Mouse (Mus musculus): ENCODE data around the gene Ehmt2. TPM values are rescaled to one million over a fixed set of nuclear protein-coding genes. Genes with fewer than 3 reads are reported as not detected.
A peak's percentile ranks its signal among the peaks of the same experiment; 100 is the strongest.

The Ehmt2 gene
- 64.9 and 69.9 TPM in 2 replicates for polyA plus RNA-seq (2015; fragmentation: Nextera tagmentation; extraction: Ambion mirVana)

DNA sequence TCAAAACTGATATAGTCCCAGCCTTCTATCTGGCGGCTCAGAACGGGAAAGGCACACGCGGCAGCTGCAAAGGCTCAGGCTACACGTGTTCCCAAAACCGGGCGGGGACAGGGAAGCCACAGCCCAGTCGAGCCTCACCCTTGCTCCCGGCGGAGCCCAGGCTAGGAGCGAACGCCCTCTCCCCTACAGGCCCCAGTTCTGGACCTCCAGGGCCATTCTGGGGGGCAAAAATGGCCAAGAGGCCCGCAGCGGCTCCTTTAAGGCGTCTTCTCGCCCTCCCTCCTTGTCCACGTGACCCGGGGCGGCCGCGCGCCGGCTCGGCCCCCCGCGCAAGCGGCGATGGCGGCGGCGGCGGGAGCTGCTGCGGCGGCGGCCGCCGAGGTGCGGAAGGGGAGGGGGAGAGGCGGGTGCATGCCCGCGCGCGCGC, at the start of gene Ehmt2, which contains the start of gene C2:
Gene Ehmt2, plus strand, starts transcription at position 310 of the 427 bp plus-strand sequence.
Gene C2, minus strand, starts transcription at position 106 of the 427 bp plus-strand sequence.
- peak; percentile 63 for ATAC-seq (ENCODE audit: borderline replicate concordance, extremely low read depth, low FRiP score, low TSS enrichment)
- peak within 1 kb of the TSS; percentile 99 for H3K27ac ChIP-seq
- H3K9me3 ChIP-seq, result no peaks in the 10 kb centered on the region
- no peaks in the 10 kb centered on the region for H3K27me3 ChIP-seq
- under 1% methylated on average over 30 of the region's 44 CpGs for WGBS
- H3K9ac ChIP-seq, result peak within 1 kb of the TSS; percentile 83
- peak within 1 kb of the TSS; percentile 73 for H3K4me2 ChIP-seq
- peaks cover 24% of the 10 kb centered on the region for H3K36me3 ChIP-seq
- H3K4me1 ChIP-seq, result peaks cover 26% of the 10 kb centered on the region
- H3K4me3 ChIP-seq, result peak within 1 kb of the TSS; percentile 94

DNA sequence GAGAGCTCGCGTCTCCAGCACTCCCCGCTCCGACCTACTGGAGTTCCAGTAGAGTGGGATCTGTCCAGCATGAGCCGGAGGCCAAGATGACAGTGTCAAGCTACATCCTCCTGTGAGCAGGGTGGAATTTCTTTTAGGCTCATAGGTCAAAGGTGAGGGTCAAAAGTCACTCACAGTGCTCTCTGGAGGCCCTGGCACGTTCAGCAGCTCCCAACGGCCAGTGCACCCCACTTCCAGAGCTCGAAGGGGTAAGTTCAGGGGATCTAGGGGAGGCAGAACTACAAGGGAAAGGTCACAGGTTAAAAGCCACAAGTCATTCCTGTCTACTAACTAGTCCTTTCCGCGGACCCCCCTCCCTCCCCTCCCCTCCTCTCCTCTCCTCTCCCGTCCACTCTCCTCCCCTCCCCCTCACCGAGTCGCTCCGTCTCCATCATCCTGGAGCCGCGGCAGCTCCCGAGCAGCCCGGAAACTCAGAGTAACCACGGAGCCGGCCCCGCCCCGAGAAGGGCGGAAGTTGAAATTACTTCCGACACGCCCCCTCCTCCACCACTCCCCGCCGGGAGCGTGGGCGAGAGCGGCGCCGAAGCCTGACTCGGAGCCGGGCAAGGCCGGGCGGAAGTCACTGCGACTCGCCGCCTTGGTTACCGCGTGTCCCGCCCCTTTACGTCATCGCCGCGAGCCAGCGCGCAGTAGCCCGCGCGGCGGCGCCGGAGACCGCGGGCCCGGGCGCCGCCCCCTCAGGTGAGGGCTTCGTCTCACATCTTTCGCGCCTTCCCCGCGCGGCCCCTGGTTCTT, 48.4 kb upstream of the Ehmt2 start, which contains the start of the genes Skiv2l and Nelfe:
Gene Skiv2l, minus strand, starts transcription at position 489 of the 795 bp plus-strand sequence.
Gene Nelfe, plus strand, starts transcription at position 670 of the 795 bp plus-strand sequence.
- 0 out of 2 replicates have a peak within 1 kb of the TSS, but pooled peaks have one; percentile 0 for H3K27ac ChIP-seq
- ATAC-seq (ENCODE audit: borderline replicate concordance, extremely low read depth, low FRiP score, low TSS enrichment), result peak; percentile 97
- WGBS, result under 1% methylated on average over 65 of the region's 65 CpGs
- peak within 1 kb of the TSS; percentile 94 for H3K4me2 ChIP-seq
- peaks cover 20% of the 10 kb centered on the region for H3K4me1 ChIP-seq
- no peaks in the 10 kb centered on the region for H3K27me3 ChIP-seq
- H3K9me3 ChIP-seq, result no peaks in the 10 kb centered on the region
- peak within 1 kb of the TSS; percentile 83 for H3K9ac ChIP-seq
- H3K4me3 ChIP-seq, result peak within 1 kb of the TSS; percentile 82
- H3K36me3 ChIP-seq, result peaks cover 57% of the 10 kb centered on the region

DNA sequence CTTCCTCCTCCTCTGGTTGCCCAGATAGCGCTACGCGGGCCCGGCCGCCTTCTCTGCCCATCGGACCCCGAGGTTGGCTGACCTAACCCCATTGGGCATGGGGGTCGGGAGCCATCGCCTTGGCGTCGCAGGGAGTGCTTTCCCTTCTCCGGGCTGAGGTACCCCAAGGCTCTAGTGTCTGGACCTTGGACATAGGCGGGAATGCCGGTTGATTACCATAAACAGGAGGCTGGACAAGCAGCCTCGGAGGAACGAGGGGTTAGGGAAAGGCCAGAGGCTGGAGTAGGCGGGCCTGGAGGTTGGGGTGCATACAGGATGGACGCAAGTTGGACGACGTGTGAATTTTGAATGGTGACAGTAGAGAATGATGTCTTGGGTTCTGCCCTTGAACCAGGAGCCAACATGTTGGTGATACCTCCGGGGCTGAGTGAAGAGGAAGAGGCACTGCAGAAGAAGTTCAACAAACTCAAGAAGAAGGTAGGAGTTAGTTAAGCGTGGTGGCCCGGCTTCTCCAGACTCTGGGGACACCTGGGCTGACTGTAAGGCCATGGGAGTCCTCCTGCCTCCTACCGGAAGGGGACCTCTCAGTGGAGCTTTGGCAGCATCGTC, 47.6 kb upstream of the Ehmt2 start:
- Histone ChIP-seq H3K27me3 (no peaks in the 10 kb centered on the region), H3K27ac (no peak overlapping the region), H3K9me3 (no peaks in the 10 kb centered on the region), H3K9ac (peak overlapping the region; percentile 83), H3K4me3 (peak overlapping the region; percentile 82), H3K4me1 (peaks cover 20% of the 10 kb centered on the region), H3K36me3 (peaks cover 58% of the 10 kb centered on the region), H3K4me2 (peak overlapping the region; percentile 94)
- WGBS, result under 1% methylated on average over 25 of the region's 25 CpGs
- ATAC-seq (ENCODE audit: borderline replicate concordance, extremely low read depth, low FRiP score, low TSS enrichment), result no peak

DNA sequence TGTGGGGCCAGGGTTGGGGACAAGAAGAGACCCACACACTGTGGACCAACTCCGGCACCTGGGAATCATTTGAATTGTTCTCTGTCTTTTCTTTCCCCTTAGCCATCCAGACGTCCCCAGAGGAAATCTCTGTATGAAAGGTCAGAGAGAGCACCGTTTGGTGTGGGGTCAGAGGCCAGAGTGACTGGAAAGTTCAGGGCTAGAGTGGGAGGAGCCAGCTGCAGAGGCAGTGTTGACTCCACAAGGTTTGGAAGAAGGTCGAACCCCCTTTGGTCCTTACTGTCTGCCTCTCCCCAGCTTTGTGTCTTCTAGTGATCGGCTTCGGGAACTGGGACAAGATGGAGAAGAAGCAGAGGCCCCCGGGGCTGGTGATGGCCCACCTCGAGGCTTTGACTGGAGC, 44.8 kb upstream of the Ehmt2 start:
- H3K4me2 ChIP-seq, result no peak overlapping the region
- peaks cover 48% of the 10 kb centered on the region for H3K36me3 ChIP-seq
- peaks cover 20% of the 10 kb centered on the region for H3K4me1 ChIP-seq
- no peaks in the 10 kb centered on the region for H3K9me3 ChIP-seq
- H3K27me3 ChIP-seq, result no peaks in the 10 kb centered on the region
- ATAC-seq (ENCODE audit: borderline replicate concordance, extremely low read depth, low FRiP score, low TSS enrichment), result no peak
- no peak overlapping the region for H3K9ac ChIP-seq
- H3K27ac ChIP-seq, result no peak overlapping the region
- H3K4me3 ChIP-seq, result no peak overlapping the region
- 69% methylated on average over 8 of the region's 8 CpGs for WGBS

GRCm38 (mm10) chr17:34854761-34855160, 43.5 kb upstream of the Ehmt2 start:
- WGBS, result 67% methylated on average over 3 of the region's 3 CpGs
- H3K4me3 ChIP-seq, result no peak overlapping the region
- peaks cover 13% of the 10 kb centered on the region for H3K4me1 ChIP-seq
- H3K36me3 ChIP-seq, result peaks cover 48% of the 10 kb centered on the region
- H3K27ac ChIP-seq, result no peak overlapping the region
- no peaks in the 10 kb centered on the region for H3K27me3 ChIP-seq
- H3K9me3 ChIP-seq, result no peaks in the 10 kb centered on the region
- no peak for ATAC-seq (ENCODE audit: borderline replicate concordance, extremely low read depth, low FRiP score, low TSS enrichment)
- no peak overlapping the region for H3K4me2 ChIP-seq
- no peak overlapping the region for H3K9ac ChIP-seq

DNA sequence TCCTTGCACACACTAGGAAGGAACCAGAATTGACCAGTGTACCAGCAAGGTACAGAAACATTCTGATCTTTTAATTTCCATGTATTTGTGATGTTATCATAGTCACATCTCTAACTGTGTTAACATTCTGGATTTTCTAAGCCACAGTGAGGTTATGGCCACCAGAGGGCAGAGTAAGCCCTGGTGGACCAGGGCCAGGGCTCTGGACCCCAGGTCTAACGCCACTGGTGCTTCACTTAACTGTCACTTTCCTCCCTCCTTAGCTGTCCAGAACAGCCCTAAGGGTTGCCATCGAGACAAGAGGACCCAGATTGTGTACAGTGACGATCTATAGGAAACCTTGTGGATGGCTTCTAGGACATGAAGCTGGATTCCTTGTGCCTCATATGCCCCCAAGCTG, 42.4 kb upstream of the Ehmt2 start:
- no peak for ATAC-seq (ENCODE audit: borderline replicate concordance, extremely low read depth, low FRiP score, low TSS enrichment)
- no peak overlapping the region for H3K4me2 ChIP-seq
- peaks cover 10% of the 10 kb centered on the region for H3K4me1 ChIP-seq
- no peak overlapping the region for H3K9ac ChIP-seq
- WGBS, result 29% methylated on average over 3 of the region's 3 CpGs
- H3K4me3 ChIP-seq, result no peak overlapping the region
- no peak overlapping the region for H3K27ac ChIP-seq
- no peaks in the 10 kb centered on the region for H3K9me3 ChIP-seq
- peaks cover 48% of the 10 kb centered on the region for H3K36me3 ChIP-seq
- H3K27me3 ChIP-seq, result no peaks in the 10 kb centered on the region

GRCm38 (mm10) chr17:34858670-34859069, 39.6 kb upstream of the Ehmt2 start:
- no peak overlapping the region for H3K27ac ChIP-seq
- ATAC-seq (ENCODE audit: borderline replicate concordance, extremely low read depth, low FRiP score, low TSS enrichment), result no peak
- no peak overlapping the region for H3K4me2 ChIP-seq
- no peak overlapping the region for H3K9ac ChIP-seq
- peaks cover 34% of the 10 kb centered on the region for H3K36me3 ChIP-seq
- no peaks in the 10 kb centered on the region for H3K9me3 ChIP-seq
- H3K27me3 ChIP-seq, result no peaks in the 10 kb centered on the region
- H3K4me3 ChIP-seq, result no peak overlapping the region
- WGBS, result 79% methylated on average over 4 of the region's 4 CpGs
- H3K4me1 ChIP-seq, result no peaks in the 10 kb centered on the region

- no peak for ATAC-seq (ENCODE audit: borderline replicate concordance, extremely low read depth, low FRiP score, low TSS enrichment)
- H3K4me1 ChIP-seq, result no peaks in the 10 kb centered on the region
- H3K4me3 ChIP-seq, result no peak overlapping the region
- H3K9ac ChIP-seq, result no peak overlapping the region
- no peak overlapping the region for H3K4me2 ChIP-seq
- no peaks in the 10 kb centered on the region for H3K9me3 ChIP-seq
- H3K27ac ChIP-seq, result no peak overlapping the region
- H3K36me3 ChIP-seq, result peaks cover 16% of the 10 kb centered on the region
- WGBS, result 80% methylated on average over 9 of the region's 9 CpGs
- no peaks in the 10 kb centered on the region for H3K27me3 ChIP-seq
Observed at GRCm38 (mm10) chr17:34860514-34860913, 37.8 kb upstream of the Ehmt2 start.

- Histone ChIP-seq H3K4me1 (no peaks in the 10 kb centered on the region), H3K9ac (no peak overlapping the region), H3K4me2 (no peak overlapping the region), H3K27ac (no peak overlapping the region), H3K9me3 (no peaks in the 10 kb centered on the region), H3K4me3 (no peak overlapping the region), H3K36me3 (peaks cover 3% of the 10 kb centered on the region), H3K27me3 (no peaks in the 10 kb centered on the region)
- no peak for ATAC-seq (ENCODE audit: borderline replicate concordance, extremely low read depth, low FRiP score, low TSS enrichment)
- WGBS, result 60% methylated on average over 13 of the region's 13 CpGs
Observed at GRCm38 (mm10) chr17:34861704-34862415, 36.4 kb upstream of the Ehmt2 start.

GRCm38 (mm10) chr17:34862416-34863081, 35.7 kb upstream of the Ehmt2 start, which contains the start of gene Cfb:
Gene Cfb (minus strand): TSS chr17:34862518.
- Histone ChIP-seq H3K27me3 (no peaks in the 10 kb centered on the region), H3K9ac (no peak within 1 kb of the TSS), H3K9me3 (no peaks in the 10 kb centered on the region), H3K4me3 (no peak within 1 kb of the TSS), H3K4me2 (no peak within 1 kb of the TSS), H3K36me3 (no peaks in the 10 kb centered on the region), H3K27ac (no peak within 1 kb of the TSS), H3K4me1 (no peaks in the 10 kb centered on the region)
- no peak for ATAC-seq (ENCODE audit: borderline replicate concordance, extremely low read depth, low FRiP score, low TSS enrichment)
- WGBS, result 52% methylated on average over 8 of the region's 8 CpGs

DNA sequence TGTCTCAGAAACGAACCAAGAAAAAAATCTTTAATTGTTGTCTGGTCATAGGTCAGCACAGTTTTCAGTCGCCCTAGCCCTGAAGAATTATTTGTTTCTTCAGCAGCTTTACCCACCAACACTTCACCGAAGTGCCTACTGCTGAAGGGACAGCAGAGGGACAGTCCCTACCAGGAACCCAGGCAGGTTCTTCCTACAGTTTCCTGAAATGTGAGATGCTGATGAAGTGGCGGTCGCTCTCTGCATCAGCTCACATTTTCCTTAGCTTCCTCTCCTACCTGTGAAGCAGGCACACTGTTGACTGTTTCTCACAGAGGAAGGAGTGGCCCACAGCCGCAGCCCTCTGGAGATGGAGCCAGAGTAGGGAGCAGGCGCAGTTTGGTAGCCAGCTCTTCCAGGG, 32.3 kb upstream of the Ehmt2 start:
- no peaks in the 10 kb centered on the region for H3K36me3 ChIP-seq
- H3K4me3 ChIP-seq, result no peak overlapping the region
- H3K9me3 ChIP-seq, result no peaks in the 10 kb centered on the region
- H3K27me3 ChIP-seq, result no peaks in the 10 kb centered on the region
- no peak overlapping the region for H3K9ac ChIP-seq
- H3K27ac ChIP-seq, result no peak overlapping the region
- no peak overlapping the region for H3K4me2 ChIP-seq
- H3K4me1 ChIP-seq, result no peaks in the 10 kb centered on the region
- WGBS, result 51% methylated on average over 7 of the region's 7 CpGs
- ATAC-seq (ENCODE audit: borderline replicate concordance, extremely low read depth, low FRiP score, low TSS enrichment), result no peak

Measured in lung, embryonic 15.5 days (tissue).